Mouse (Mus musculus) hindbrain, embryonic 13.5 days (tissue): ENCODE measurements at regions not wholly inside any gene's neighbourhood (a gene's known extent, or its start where the extent isn't known, plus 50 kb on each side); places are given as distances from the start of the nearest gene placed in this dataset.

Source experiments
- ATAC-seq: fragments of 200-750 bp; cut with Nextera tagmentation; 2 replicates; pipeline ENCODE4 v1.8.0; 2017; ENCODE audit warnings: moderate TSS enrichment; ENCODE audit not compliant: low FRiP score
- H3K27ac ChIP-seq: fragments of 300-500 bp; sonication (generic); 2 replicates; pipeline ENCODE4 v1.5.1; 2015; ENCODE audit warnings: inconsistent platforms, mild to moderate bottlenecking, moderate library complexity
- H3K27me3 ChIP-seq: fragments of 300-500 bp; sonication (generic); 2 replicates; pipeline ENCODE4 v1.6.1; 2015; ENCODE audit warnings: mild to moderate bottlenecking, inconsistent platforms
- H3K36me3 ChIP-seq: fragments of 300-500 bp; sonication (generic); 2 replicates; pipeline ENCODE4 v1.6.1; 2015; ENCODE audit warnings: mild to moderate bottlenecking, inconsistent platforms
- H3K4me1 ChIP-seq: fragments of 300-500 bp; sonication (generic); replicated peaks from 2 replicates; pipeline ENCODE4 v1.6.1; 2015; ENCODE audit warnings: inconsistent platforms
- H3K4me2 ChIP-seq: fragments of 300-500 bp; sonication (generic); 2 replicates; pipeline ENCODE4 v1.6.1; 2015; ENCODE audit warnings: inconsistent platforms, mild to moderate bottlenecking, moderate library complexity
- H3K4me3 ChIP-seq: fragments of 300-500 bp; sonication (generic); 2 replicates; pipeline ENCODE4 v1.5.1; 2015; ENCODE audit warnings: mild to moderate bottlenecking, inconsistent platforms
- H3K9ac ChIP-seq: fragments of 300-500 bp; sonication (generic); 2 replicates; pipeline ENCODE4 v1.6.1; 2015; ENCODE audit warnings: mild to moderate bottlenecking, inconsistent platforms
- H3K9me3 ChIP-seq: fragments of 300-500 bp; sonication (generic); 2 replicates; pipeline ENCODE4 v1.6.1; 2016; ENCODE audit warnings: inconsistent platforms
- WGBS: fragments of 180-500 bp; shearing (Covaris S2); methylation state at CpG from one replicate; pipeline ENCODE4 v1.1.7; 2015; 5-methylcytosine and 5-hydroxymethylcytosine counted together

- H3K9ac ChIP-seq, result no peak overlapping the region
- 46% methylated on average over 3 of the region's 3 CpGs for WGBS
Observed at GRCm38 (mm10) chr1:137195065-137195620, 234.9 kb upstream of the Nr5a2 start.

GRCm38 (mm10) chr1:137178231-137178630 lies 218.0 kb upstream of the Nr5a2 start:
- Histone ChIP-seq H3K9me3 (no peaks in the 10 kb centered on the region), H3K27me3 (no peaks in the 10 kb centered on the region), H3K4me3 (no peak overlapping the region), H3K36me3 (no peaks in the 10 kb centered on the region), H3K27ac (no peak overlapping the region), H3K9ac (no peak overlapping the region), H3K4me2 (no peak overlapping the region), H3K4me1 (peaks cover 8% of the 10 kb centered on the region)
- ATAC-seq, result no peak
- 97% methylated on average over 4 of the region's 4 CpGs for WGBS

More at GRCm38 (mm10) chr1:137195065-137195620, 234.9 kb upstream of the Nr5a2 start:
- no peaks in the 10 kb centered on the region for H3K36me3 ChIP-seq
- H3K27me3 ChIP-seq, result no peaks in the 10 kb centered on the region
- no peak overlapping the region for H3K27ac ChIP-seq
- no peaks in the 10 kb centered on the region for H3K9me3 ChIP-seq
- no peak overlapping the region for H3K4me2 ChIP-seq
- H3K4me3 ChIP-seq, result no peak overlapping the region
- no peaks in the 10 kb centered on the region for H3K4me1 ChIP-seq
- ATAC-seq, result no peak

- ATAC-seq, result no peak
- no peaks in the 10 kb centered on the region for H3K9me3 ChIP-seq
- peaks cover 16% of the 10 kb centered on the region for H3K4me1 ChIP-seq
- no peak overlapping the region for H3K4me2 ChIP-seq
- no peak overlapping the region for H3K4me3 ChIP-seq
- no peak overlapping the region for H3K27ac ChIP-seq
- no peak overlapping the region for H3K9ac ChIP-seq
- H3K36me3 ChIP-seq, result no peaks in the 10 kb centered on the region
- 67% methylated on average over 15 of the region's 15 CpGs for WGBS
- no peaks in the 10 kb centered on the region for H3K27me3 ChIP-seq
Observed at GRCm38 (mm10) chr1:137176696-137177095, 216.4 kb upstream of the Nr5a2 start.

- 22% methylated on average over 5 of the region's 5 CpGs for WGBS
- ATAC-seq, result no peak
- H3K4me2 ChIP-seq, result no peak overlapping the region
- H3K27me3 ChIP-seq, result no peaks in the 10 kb centered on the region
- no peak overlapping the region for H3K9ac ChIP-seq
- H3K27ac ChIP-seq, result no peak overlapping the region
- peaks cover 25% of the 10 kb centered on the region for H3K4me1 ChIP-seq
- H3K9me3 ChIP-seq, result no peaks in the 10 kb centered on the region
- no peak overlapping the region for H3K4me3 ChIP-seq
- H3K36me3 ChIP-seq, result no peaks in the 10 kb centered on the region
Observed at GRCm38 (mm10) chr1:137174081-137174480, 213.8 kb upstream of the Nr5a2 start.

GRCm38 (mm10) chr1:137172128-137172527 lies 211.9 kb upstream of the Nr5a2 start:
- H3K9ac ChIP-seq, result no peak overlapping the region
- 78% methylated on average over 6 of the region's 6 CpGs for WGBS
- no peaks in the 10 kb centered on the region for H3K9me3 ChIP-seq
- H3K27ac ChIP-seq, result no peak overlapping the region
- no peaks in the 10 kb centered on the region for H3K36me3 ChIP-seq
- ATAC-seq, result no peak
- no peak overlapping the region for H3K4me2 ChIP-seq
- H3K4me1 ChIP-seq, result peaks cover 25% of the 10 kb centered on the region
- no peaks in the 10 kb centered on the region for H3K27me3 ChIP-seq
- no peak overlapping the region for H3K4me3 ChIP-seq

GRCm38 (mm10) chr1:137171451-137171850 lies 211.2 kb upstream of the Nr5a2 start:
- Histone ChIP-seq H3K4me2 (no peak overlapping the region), H3K9ac (no peak overlapping the region), H3K27me3 (no peaks in the 10 kb centered on the region), H3K36me3 (no peaks in the 10 kb centered on the region), H3K9me3 (no peaks in the 10 kb centered on the region), H3K4me3 (no peak overlapping the region), H3K27ac (no peak overlapping the region), H3K4me1 (peaks cover 21% of the 10 kb centered on the region; the same call in 1 of the 2 replicates)
- WGBS, result 65% methylated on average over 5 of the region's 5 CpGs
- no peak for ATAC-seq

GRCm38 (mm10) chr1:137147891-137148290 lies 187.6 kb upstream of the Nr5a2 start:
- Histone ChIP-seq H3K4me3 (no peak overlapping the region), H3K9ac (no peak overlapping the region), H3K27me3 (no peaks in the 10 kb centered on the region), H3K9me3 (no peaks in the 10 kb centered on the region), H3K36me3 (no peaks in the 10 kb centered on the region), H3K4me2 (no peak overlapping the region), H3K27ac (no peak overlapping the region), H3K4me1 (no peaks in the 10 kb centered on the region)
- 86% methylated on average over 3 of the region's 3 CpGs for WGBS
- no peak for ATAC-seq

- Histone ChIP-seq H3K4me2 (no peak overlapping the region), H3K27me3 (no peaks in the 10 kb centered on the region), H3K4me3 (no peak overlapping the region), H3K9me3 (no peaks in the 10 kb centered on the region), H3K27ac (no peak overlapping the region), H3K9ac (no peak overlapping the region), H3K36me3 (no peaks in the 10 kb centered on the region), H3K4me1 (no peaks in the 10 kb centered on the region)
- WGBS, result 81% methylated on average over 13 of the region's 13 CpGs
- ATAC-seq, result no peak
Observed at GRCm38 (mm10) chr1:137141879-137142570, 181.8 kb upstream of the Nr5a2 start.

GRCm38 (mm10) chr1:137141372-137141771 lies 181.1 kb upstream of the Nr5a2 start:
- no peaks in the 10 kb centered on the region for H3K4me1 ChIP-seq
- no peak overlapping the region for H3K4me3 ChIP-seq
- no peak overlapping the region for H3K9ac ChIP-seq
- 90% methylated on average over 5 of the region's 5 CpGs for WGBS
- no peaks in the 10 kb centered on the region for H3K36me3 ChIP-seq
- no peaks in the 10 kb centered on the region for H3K27me3 ChIP-seq
- H3K4me2 ChIP-seq, result no peak overlapping the region
- H3K9me3 ChIP-seq, result no peaks in the 10 kb centered on the region
- H3K27ac ChIP-seq, result no peak overlapping the region
- no peak for ATAC-seq

GRCm38 (mm10) chr1:137136156-137136555 lies 175.9 kb upstream of the Nr5a2 start:
- H3K36me3 ChIP-seq, result no peaks in the 10 kb centered on the region
- H3K4me1 ChIP-seq, result no peaks in the 10 kb centered on the region
- H3K4me3 ChIP-seq, result no peak overlapping the region
- H3K27me3 ChIP-seq, result no peaks in the 10 kb centered on the region
- WGBS, result 69% methylated on average over 7 of the region's 7 CpGs
- H3K4me2 ChIP-seq, result no peak overlapping the region
- H3K27ac ChIP-seq, result no peak overlapping the region
- H3K9me3 ChIP-seq, result no peaks in the 10 kb centered on the region
- no peak for ATAC-seq
- no peak overlapping the region for H3K9ac ChIP-seq

- 48% methylated on average over 7 of the region's 7 CpGs for WGBS
- no peak for ATAC-seq
Observed at GRCm38 (mm10) chr1:137133734-137134133, 173.5 kb upstream of the Nr5a2 start.

GRCm38 (mm10) chr1:137130264-137130663 lies 170.0 kb upstream of the Nr5a2 start:
- no peaks in the 10 kb centered on the region for H3K9me3 ChIP-seq
- no peaks in the 10 kb centered on the region for H3K27me3 ChIP-seq
- no peaks in the 10 kb centered on the region; the same call in 1 of the 2 replicates for H3K4me1 ChIP-seq
- H3K4me3 ChIP-seq, result no peak overlapping the region
- H3K4me2 ChIP-seq, result no peak overlapping the region
- no peaks in the 10 kb centered on the region for H3K36me3 ChIP-seq
- no peak overlapping the region for H3K9ac ChIP-seq
- H3K27ac ChIP-seq, result no peak overlapping the region
- WGBS, result 61% methylated on average over 3 of the region's 3 CpGs
- no peak for ATAC-seq

More at GRCm38 (mm10) chr1:137133734-137134133, 173.5 kb upstream of the Nr5a2 start:
- Histone ChIP-seq H3K9ac (no peak overlapping the region), H3K9me3 (no peaks in the 10 kb centered on the region), H3K36me3 (no peaks in the 10 kb centered on the region), H3K27me3 (no peaks in the 10 kb centered on the region), H3K4me3 (no peak overlapping the region), H3K4me1 (no peaks in the 10 kb centered on the region; the same call in 1 of the 2 replicates), H3K4me2 (no peak overlapping the region), H3K27ac (no peak overlapping the region)

GRCm38 (mm10) chr1:137129116-137129515 lies 168.9 kb upstream of the Nr5a2 start:
- 49% methylated on average over 9 of the region's 9 CpGs for WGBS

More at GRCm38 (mm10) chr1:137129116-137129515, 168.9 kb upstream of the Nr5a2 start:
- Histone ChIP-seq H3K4me2 (no peak overlapping the region), H3K27ac (no peak overlapping the region), H3K36me3 (no peaks in the 10 kb centered on the region), H3K4me1 (no peaks in the 10 kb centered on the region; the same call in 1 of the 2 replicates), H3K9ac (no peak overlapping the region), H3K27me3 (no peaks in the 10 kb centered on the region), H3K9me3 (no peaks in the 10 kb centered on the region), H3K4me3 (no peak overlapping the region)
- no peak for ATAC-seq
